32 mouse cellular contexts compared by ENCODE assay signal in the genomic region with DNA sequence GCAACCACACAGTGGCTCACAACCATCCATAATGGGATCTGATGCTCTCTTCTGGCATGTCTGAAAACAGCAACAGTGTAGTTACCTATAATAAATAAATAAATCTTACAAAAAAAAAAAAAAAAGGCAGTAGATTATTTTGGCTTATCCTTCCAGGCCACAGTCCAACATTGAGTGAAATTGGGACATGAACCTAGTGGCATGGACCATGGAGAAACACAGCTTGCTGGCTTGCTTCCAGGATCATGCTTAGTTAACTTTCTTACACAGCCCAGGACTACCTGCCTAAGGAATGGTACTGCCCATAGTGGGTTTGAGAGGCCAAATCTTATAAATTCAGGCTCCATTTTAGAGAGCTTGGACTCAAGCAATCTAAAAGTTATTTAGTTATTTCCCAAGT. TPM values are rescaled to one million over a fixed set of nuclear protein-coding genes. Genes with fewer than 3 reads are reported as not detected.
"Had no signal": no experiment of that assay in that cellular context is flagged by ENCODE, and none has a peak within 500 bp of the region (broad histone marks: within the 10 kb centered on the region; RNA-seq: fewer than 3 reads in every experiment).

No protein-coding gene starts in this region.

- H3K4me1 ChIP-seq: liver, embryonic 12.5 days; liver, embryonic 13.5 days had no signal

- H3K4me3 ChIP-seq: left cerebral cortex, adult 2 months; limb, embryonic 12.5 days; limb, embryonic 13.5 days; liver, embryonic 12.5 days; liver, embryonic 13.5 days; liver, embryonic 15.5 days; lung, embryonic 15.5 days; megakaryocyte, embryonic 14.5 days; midbrain, embryonic 10.5 days; midbrain, embryonic 12.5 days; midbrain, embryonic 13.5 days; midbrain, embryonic 15.5 days; myocyte; neural tube, embryonic 12.5 days had no signal

- H3K27ac ChIP-seq: left cerebral cortex, adult 2 months; limb, embryonic 13.5 days; liver, embryonic 12.5 days; liver, embryonic 13.5 days; liver, embryonic 14.5 days; liver, embryonic 15.5 days; lung, embryonic 15.5 days; macrophage; midbrain, embryonic 10.5 days; neural tube, embryonic 12.5 days had no signal

- H3K36me3 ChIP-seq: limb, embryonic 12.5 days; limb, embryonic 13.5 days; liver, embryonic 12.5 days; liver, embryonic 13.5 days; liver, embryonic 15.5 days; lung, embryonic 15.5 days; midbrain, embryonic 10.5 days; midbrain, embryonic 12.5 days; midbrain, embryonic 13.5 days; midbrain, embryonic 15.5 days; neural tube, embryonic 12.5 days had no signal

- H3K27me3 ChIP-seq: limb, embryonic 12.5 days; limb, embryonic 13.5 days; liver, embryonic 12.5 days; liver, embryonic 13.5 days; liver, embryonic 15.5 days; lung, embryonic 15.5 days; midbrain, embryonic 13.5 days; midbrain, embryonic 15.5 days; neural tube, embryonic 12.5 days had no signal

- H3K9me3 ChIP-seq: limb, embryonic 12.5 days; limb, embryonic 13.5 days; liver, embryonic 12.5 days; liver, embryonic 13.5 days; liver, embryonic 15.5 days; lung, embryonic 15.5 days; megakaryocyte, embryonic 14.5 days; midbrain, embryonic 10.5 days; midbrain, embryonic 12.5 days; midbrain, embryonic 13.5 days; midbrain, embryonic 15.5 days; neural tube, embryonic 12.5 days had no signal

- ATAC-seq: liver, embryonic 12.5 days; lung, postnatal 0 days; midbrain, embryonic 15.5 days had no signal

- DNase-seq: left cerebral cortex, postnatal 4 days; liver; liver, embryonic 13.5 days; lung, adult 18-20 months; lung, adult 2 months; lung, embryonic 14.5 days; lung, postnatal 10 days; lung, postnatal 14 days; lung, postnatal 36 days; lung, postnatal 4 days; midbrain, embryonic 14.5 days had no signal

- H3K9ac ChIP-seq: limb, embryonic 12.5 days; limb, embryonic 13.5 days; liver, embryonic 12.5 days; liver, embryonic 13.5 days; liver, embryonic 14.5 days; liver, embryonic 15.5 days; lung, embryonic 14.5 days; lung, embryonic 15.5 days; midbrain, embryonic 12.5 days; midbrain, embryonic 13.5 days; midbrain, embryonic 15.5 days; neural tube, embryonic 12.5 days had no signal

- H3K4me2 ChIP-seq: limb, embryonic 12.5 days; limb, embryonic 13.5 days; liver, embryonic 11.5 days; liver, embryonic 12.5 days; liver, embryonic 13.5 days; liver, embryonic 15.5 days; lung, embryonic 14.5 days; lung, embryonic 15.5 days; midbrain, embryonic 11.5 days; midbrain, embryonic 12.5 days; midbrain, embryonic 13.5 days; midbrain, embryonic 15.5 days; neural tube, embryonic 12.5 days had no signal

RNA-seq across cellular contexts. Expression of a gene that starts 47.5 kb away (rescaled TPM):
- total RNA-seq: megakaryocyte, adult 5-6 weeks; megakaryocyte-erythroid progenitor cell, adult 5-6 weeks; monocyte, adult 5-6 weeks had no signal
- polyA plus RNA-seq: macrophage had no signal
